Mouse (Mus musculus) kidney, embryonic 15.5 days (tissue): ENCODE results near the gene Tab1. TPM values are rescaled to one million over a fixed set of nuclear protein-coding genes. Genes with fewer than 3 reads are reported as not detected.

Source experiments
- ATAC-seq: fragments of 200-750 bp; cut with Nextera tagmentation; replicated peaks from 2 replicates; pipeline ENCODE4 v1.8.0; 2017; ENCODE audit warnings: moderate TSS enrichment; ENCODE audit not compliant: low FRiP score
- H3K27ac ChIP-seq: fragments of 300-500 bp; sonication (generic); 2 replicates; pipeline ENCODE4 v1.5.1; 2015; ENCODE audit warnings: mild to moderate bottlenecking, inconsistent platforms
- H3K27me3 ChIP-seq: fragments of 300-500 bp; sonication (generic); 2 replicates; pipeline ENCODE4 v1.6.1; 2015; ENCODE audit warnings: inconsistent platforms
- H3K36me3 ChIP-seq: fragments of 300-500 bp; sonication (generic); 2 replicates; pipeline ENCODE4 v1.6.1; 2015; ENCODE audit warnings: inconsistent platforms
- H3K4me1 ChIP-seq: fragments of 300-500 bp; sonication (generic); 2 replicates; pipeline ENCODE4 v1.6.1; 2015; ENCODE audit warnings: inconsistent platforms
- H3K4me2 ChIP-seq: fragments of 300-500 bp; sonication (generic); 2 replicates; pipeline ENCODE4 v1.6.1; 2015; ENCODE audit warnings: moderate library complexity, mild to moderate bottlenecking, inconsistent platforms
- H3K4me3 ChIP-seq: fragments of 300-500 bp; sonication (generic); replicated peaks from 2 replicates; pipeline ENCODE4 v1.5.1; 2015; ENCODE audit warnings: mild to moderate bottlenecking, inconsistent platforms
- H3K9ac ChIP-seq: fragments of 300-500 bp; sonication (generic); 2 replicates; pipeline ENCODE4 v1.6.1; 2015; ENCODE audit warnings: mild to moderate bottlenecking, inconsistent platforms
- H3K9me3 ChIP-seq: fragments of 300-500 bp; sonication (generic); replicated peaks from 2 replicates; pipeline ENCODE4 v1.6.1; 2016; ENCODE audit warnings: inconsistent platforms
- WGBS: fragments of 180-500 bp; shearing (Covaris S2); methylation state at CpG from one replicate; pipeline ENCODE4 v1.1.7; 2015; ENCODE audit warnings: mixed read lengths; 5-methylcytosine and 5-hydroxymethylcytosine counted together
- polyA plus RNA-seq: library from polyadenylated mRNA; unstranded; fragments of >200 nt; fragmentation: Nextera tagmentation; extraction: Ambion mirVana; gene quantifications from 2 replicates; pipeline ENCODE4 v1.2.1, GENCODE M21; 2015

The Tab1 gene
- polyA plus RNA-seq, 1 experiment from 2014 or later: 39.1 TPM

DNA sequence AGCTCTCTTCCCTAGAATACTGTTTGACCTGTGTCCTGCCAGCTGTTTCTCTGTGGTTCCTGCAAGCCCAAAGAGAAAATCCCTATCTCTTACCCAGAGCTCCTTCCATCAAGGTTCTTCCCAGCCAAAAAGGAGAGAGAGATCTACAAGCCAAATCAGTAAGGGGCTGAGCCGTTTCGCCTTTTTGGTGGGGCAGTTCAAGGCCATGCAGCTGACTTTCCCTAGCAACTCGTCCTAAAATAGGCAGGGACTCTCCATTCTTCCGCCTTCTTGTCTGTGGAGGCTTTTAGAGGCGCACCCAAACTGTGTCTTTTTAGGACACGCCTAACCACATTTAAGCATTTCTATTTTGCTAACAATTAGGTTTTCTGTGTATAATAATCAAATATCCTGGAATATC, 10.8 kb downstream of the Tab1 start:
- WGBS: 93% methylated on average over 6 of the region's 6 CpGs

DNA sequence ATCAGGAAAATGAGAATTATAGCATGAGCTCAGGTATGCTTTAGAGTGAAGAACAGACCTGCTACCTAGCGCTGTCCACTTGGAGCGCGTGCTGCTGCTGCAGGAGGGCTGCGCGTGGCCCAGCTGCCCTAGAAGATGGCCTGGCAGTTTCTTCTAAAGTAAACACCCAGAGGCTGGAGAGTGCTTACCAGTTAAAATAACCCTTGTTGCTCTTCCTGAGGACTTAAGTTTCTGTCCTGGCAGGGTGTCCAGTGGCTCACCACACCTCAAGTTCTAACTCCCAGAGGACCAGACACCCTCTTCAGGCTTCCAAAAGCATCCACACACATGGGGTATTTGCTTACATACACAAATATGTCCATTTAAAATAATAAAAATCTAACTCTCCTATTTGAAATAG, 12.5 kb downstream of the Tab1 start:
- WGBS: 88% methylated on average over 5 of the region's 5 CpGs
- no peaks in the 10 kb centered on the region for H3K27me3 ChIP-seq
- H3K27ac ChIP-seq: no peak overlapping the region
- H3K4me1 ChIP-seq: no peaks in the 10 kb centered on the region
- H3K4me2 ChIP-seq: no peak overlapping the region
- H3K9ac ChIP-seq: no peak overlapping the region
- peaks cover 62% of the 10 kb centered on the region for H3K36me3 ChIP-seq
- H3K4me3 ChIP-seq: no peak overlapping the region
- no peaks in the 10 kb centered on the region for H3K9me3 ChIP-seq
- no peak for ATAC-seq

More for the DNA sequence above, 10.8 kb downstream of the Tab1 start:
- no peak for ATAC-seq
- Histone ChIP-seq H3K4me1 (peaks cover 3% of the 10 kb centered on the region; the same call in 1 of the 2 replicates), H3K4me3 (no peak overlapping the region), H3K36me3 (peaks cover 55% of the 10 kb centered on the region), H3K9me3 (no peaks in the 10 kb centered on the region), H3K9ac (no peak overlapping the region), H3K4me2 (no peak overlapping the region), H3K27me3 (no peaks in the 10 kb centered on the region), H3K27ac (no peak overlapping the region)

DNA sequence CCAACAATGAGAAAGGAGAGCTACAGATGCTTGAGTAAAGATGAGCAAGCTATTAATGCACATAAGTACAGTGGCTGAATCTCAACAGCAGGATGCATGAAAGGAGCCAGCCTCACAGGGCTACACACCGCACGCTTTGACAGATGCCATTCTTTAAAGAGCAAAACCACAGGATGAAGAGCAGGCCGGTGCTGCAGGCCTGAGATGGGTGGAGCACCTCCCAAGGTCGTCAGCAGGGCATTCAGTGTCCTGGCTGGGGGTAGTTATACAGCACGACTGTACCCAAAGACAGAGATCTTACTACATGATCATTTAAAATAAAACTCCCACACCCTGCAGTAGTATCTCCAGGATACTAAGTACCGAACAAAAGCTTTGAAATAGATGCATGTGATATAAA, 13.2 kb downstream of the Tab1 start:
- H3K4me1 ChIP-seq: no peaks in the 10 kb centered on the region
- H3K27ac ChIP-seq: no peak overlapping the region
- H3K9ac ChIP-seq: no peak overlapping the region
- no peak overlapping the region for H3K4me2 ChIP-seq
- H3K9me3 ChIP-seq: no peaks in the 10 kb centered on the region
- H3K36me3 ChIP-seq: peaks cover 66% of the 10 kb centered on the region
- ATAC-seq: no peak
- 72% methylated on average over 6 of the region's 6 CpGs for WGBS
- H3K4me3 ChIP-seq: no peak overlapping the region
- H3K27me3 ChIP-seq: no peaks in the 10 kb centered on the region

DNA sequence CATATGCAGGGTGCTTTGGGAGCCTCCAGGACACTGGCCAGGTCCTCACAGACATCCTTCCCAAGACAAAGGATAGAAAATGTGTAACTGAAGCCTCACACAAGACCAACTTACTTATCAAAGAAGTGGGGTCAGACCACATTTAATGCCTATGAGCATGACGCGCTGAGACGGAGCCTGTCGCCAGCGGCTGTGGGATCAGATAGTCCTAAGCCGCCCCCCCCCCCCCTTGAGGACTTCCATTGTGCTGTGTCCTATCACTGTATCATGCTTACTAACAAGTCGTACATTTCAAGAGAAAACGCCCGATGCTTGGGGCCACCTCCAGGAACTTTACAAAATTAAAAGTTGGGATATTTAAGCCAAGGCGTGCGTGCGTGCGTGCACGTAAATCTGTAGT, 14.2 kb downstream of the Tab1 start:
- 89% methylated on average over 14 of the region's 14 CpGs for WGBS
- no peak overlapping the region for H3K4me3 ChIP-seq
- H3K36me3 ChIP-seq: peaks cover 65% of the 10 kb centered on the region
- no peak overlapping the region for H3K4me2 ChIP-seq
- no peaks in the 10 kb centered on the region for H3K9me3 ChIP-seq
- H3K9ac ChIP-seq: no peak overlapping the region
- no peaks in the 10 kb centered on the region for H3K27me3 ChIP-seq
- no peak for ATAC-seq
- H3K4me1 ChIP-seq: no peaks in the 10 kb centered on the region
- H3K27ac ChIP-seq: no peak overlapping the region

DNA sequence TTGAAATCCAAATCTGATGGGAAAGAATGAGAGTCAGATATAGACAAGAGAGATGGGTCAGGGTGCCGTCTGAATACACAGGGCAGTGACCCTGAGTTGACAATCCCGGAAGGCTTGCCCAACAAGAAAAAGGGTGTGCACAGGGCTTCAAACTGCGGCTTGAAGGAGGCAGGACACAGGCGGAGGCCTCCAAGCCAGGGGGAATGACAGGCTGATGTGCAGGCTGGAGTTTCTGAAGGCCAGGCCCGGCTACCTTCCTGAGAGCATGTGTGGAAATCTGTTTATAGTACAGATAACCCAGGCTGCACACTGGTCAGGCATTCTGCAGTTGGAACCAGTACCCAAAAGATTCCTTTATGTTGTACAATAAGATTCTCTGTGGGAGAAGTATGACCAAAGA, 14.6 kb downstream of the Tab1 start:
- WGBS: 61% methylated on average over 5 of the region's 5 CpGs
- H3K4me1 ChIP-seq: no peaks in the 10 kb centered on the region
- H3K36me3 ChIP-seq: peaks cover 65% of the 10 kb centered on the region
- H3K27me3 ChIP-seq: no peaks in the 10 kb centered on the region
- ATAC-seq: no peak
- H3K9me3 ChIP-seq: no peaks in the 10 kb centered on the region
- no peak overlapping the region for H3K4me2 ChIP-seq
- H3K9ac ChIP-seq: no peak overlapping the region
- H3K27ac ChIP-seq: no peak overlapping the region
- H3K4me3 ChIP-seq: no peak overlapping the region

DNA sequence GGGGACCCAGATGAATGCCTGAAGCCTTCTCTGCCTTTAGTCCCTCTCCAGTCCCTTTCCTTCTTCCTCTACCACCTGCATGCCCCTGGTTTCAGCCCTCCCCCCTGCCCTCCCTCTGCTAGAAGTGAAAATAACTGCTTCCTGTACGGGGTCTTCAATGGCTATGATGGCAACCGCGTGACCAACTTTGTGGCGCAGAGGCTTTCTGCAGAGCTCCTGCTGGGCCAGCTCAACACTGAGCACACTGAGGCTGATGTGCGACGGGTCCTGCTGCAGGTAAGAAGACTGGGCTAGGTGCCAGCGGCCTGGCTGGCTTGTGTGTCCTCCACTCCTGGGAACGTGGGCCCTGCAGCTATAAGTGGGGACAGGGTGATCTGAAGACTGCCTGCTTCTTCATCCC, 15.6 kb downstream of the Tab1 start:
- H3K27ac ChIP-seq: no peak overlapping the region
- no peak overlapping the region for H3K4me2 ChIP-seq
- H3K9ac ChIP-seq: no peak overlapping the region
- WGBS: 90% methylated on average over 8 of the region's 8 CpGs
- H3K4me3 ChIP-seq: no peak overlapping the region
- H3K9me3 ChIP-seq: no peaks in the 10 kb centered on the region
- no peaks in the 10 kb centered on the region for H3K27me3 ChIP-seq
- no peaks in the 10 kb centered on the region for H3K4me1 ChIP-seq
- ATAC-seq: no peak
- peaks cover 65% of the 10 kb centered on the region for H3K36me3 ChIP-seq

DNA sequence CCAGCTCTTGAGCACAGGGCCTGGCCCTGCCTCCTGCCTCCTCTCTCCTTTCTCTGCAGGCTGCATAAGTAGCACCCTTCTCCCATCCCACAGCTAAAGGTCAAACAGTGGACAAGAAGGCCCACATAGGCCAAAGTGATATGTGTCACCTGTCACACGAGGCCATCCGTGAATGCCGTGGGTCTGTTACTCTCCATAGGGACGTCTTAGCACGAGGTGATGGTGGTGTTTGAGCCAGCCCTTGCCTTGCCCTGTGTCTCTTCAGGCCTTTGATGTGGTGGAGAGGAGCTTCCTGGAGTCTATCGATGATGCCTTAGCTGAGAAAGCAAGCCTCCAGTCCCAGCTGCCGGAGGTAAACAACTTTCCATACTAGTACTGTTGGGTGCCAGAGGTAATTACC, 16.6 kb downstream of the Tab1 start:
- no peaks in the 10 kb centered on the region for H3K4me1 ChIP-seq
- H3K27ac ChIP-seq: no peak overlapping the region
- no peak overlapping the region for H3K9ac ChIP-seq
- ATAC-seq: no peak
- peaks cover 67% of the 10 kb centered on the region for H3K36me3 ChIP-seq
- no peaks in the 10 kb centered on the region for H3K9me3 ChIP-seq
- no peak overlapping the region for H3K4me3 ChIP-seq
- no peak overlapping the region for H3K4me2 ChIP-seq
- no peaks in the 10 kb centered on the region for H3K27me3 ChIP-seq
- 90% methylated on average over 7 of the region's 7 CpGs for WGBS

DNA sequence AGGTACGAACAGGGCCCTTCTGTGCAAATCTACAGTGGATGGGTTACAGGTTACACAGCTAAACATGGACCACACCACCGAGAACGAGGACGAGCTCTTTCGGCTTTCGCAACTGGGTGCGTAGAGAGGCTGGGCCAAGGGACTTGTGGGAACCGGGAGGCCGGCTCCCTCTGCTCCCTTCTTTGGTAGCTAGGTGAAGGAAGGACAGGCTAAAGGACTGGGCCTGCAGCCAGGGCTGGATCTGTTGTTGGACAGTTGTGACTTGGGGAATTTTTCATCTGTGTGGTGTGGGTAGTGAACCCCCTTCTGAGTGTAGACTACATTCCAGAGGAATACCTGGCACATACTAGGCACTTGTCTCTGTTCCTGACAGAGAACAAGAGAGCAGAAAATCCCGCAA, 19.7 kb downstream of the Tab1 start:
- H3K27ac ChIP-seq: no peak overlapping the region
- no peak overlapping the region for H3K9ac ChIP-seq
- ATAC-seq: no peak
- H3K27me3 ChIP-seq: no peaks in the 10 kb centered on the region
- no peak overlapping the region for H3K4me2 ChIP-seq
- H3K36me3 ChIP-seq: peaks cover 98% of the 10 kb centered on the region
- no peak overlapping the region for H3K4me3 ChIP-seq
- no peaks in the 10 kb centered on the region for H3K9me3 ChIP-seq
- peaks cover 12% of the 10 kb centered on the region for H3K4me1 ChIP-seq
- 83% methylated on average over 10 of the region's 10 CpGs for WGBS

DNA sequence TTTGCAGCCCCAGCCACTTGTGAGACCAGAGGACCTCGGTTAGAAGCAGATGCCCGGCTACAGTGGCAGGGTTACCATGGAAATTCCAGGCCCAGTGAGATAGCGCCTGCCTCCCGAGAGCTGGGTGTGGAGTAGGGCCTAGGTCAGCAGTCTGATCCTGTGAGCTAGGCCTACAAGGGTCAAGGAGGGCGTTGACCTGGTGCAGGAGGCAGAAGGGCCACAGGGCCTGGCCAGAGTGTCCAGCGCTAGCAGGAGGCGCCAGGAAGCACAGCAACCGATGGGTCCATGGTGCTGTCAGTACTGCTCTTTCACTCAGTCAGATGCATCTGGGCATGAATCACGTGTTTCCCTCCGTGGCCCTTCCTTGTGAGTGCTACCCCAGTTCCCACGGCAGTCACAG, 20.8 kb downstream of the Tab1 start:
- WGBS: 84% methylated on average over 11 of the region's 11 CpGs

DNA sequence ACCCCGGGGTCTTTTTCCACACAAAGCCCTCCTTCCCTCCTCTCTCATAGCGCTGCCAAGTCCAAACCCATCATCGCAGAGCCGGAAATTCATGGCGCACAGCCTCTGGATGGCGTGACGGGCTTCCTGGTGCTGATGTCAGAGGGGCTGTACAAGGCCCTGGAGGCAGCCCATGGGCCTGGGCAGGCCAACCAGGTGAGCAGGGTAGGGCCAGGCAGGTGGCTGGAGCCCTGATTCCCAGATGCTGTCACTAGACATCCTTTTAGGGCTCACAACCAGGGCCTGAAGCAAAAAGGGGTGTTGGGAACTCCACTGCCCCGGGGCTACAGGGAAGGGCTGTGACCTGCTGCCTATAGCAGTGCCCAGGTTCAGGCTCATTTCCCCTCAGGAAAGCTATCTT, 22.8 kb downstream of the Tab1 start:
- no peak overlapping the region for H3K4me2 ChIP-seq
- no peak overlapping the region for H3K4me3 ChIP-seq
- H3K9ac ChIP-seq: no peak overlapping the region
- 96% methylated on average over 8 of the region's 8 CpGs for WGBS
- no peaks in the 10 kb centered on the region for H3K9me3 ChIP-seq
- no peak overlapping the region for H3K27ac ChIP-seq
- H3K27me3 ChIP-seq: no peaks in the 10 kb centered on the region
- peaks cover 42% of the 10 kb centered on the region for H3K4me1 ChIP-seq
- no peak for ATAC-seq
- peaks cover 92% of the 10 kb centered on the region for H3K36me3 ChIP-seq

More for the DNA sequence above, 20.8 kb downstream of the Tab1 start:
- H3K27me3 ChIP-seq: no peaks in the 10 kb centered on the region
- H3K9me3 ChIP-seq: no peaks in the 10 kb centered on the region
- H3K4me2 ChIP-seq: no peak overlapping the region
- peaks cover 23% of the 10 kb centered on the region for H3K4me1 ChIP-seq
- H3K36me3 ChIP-seq: peaks cover 99% of the 10 kb centered on the region
- H3K9ac ChIP-seq: no peak overlapping the region
- H3K27ac ChIP-seq: no peak overlapping the region
- ATAC-seq: no peak
- no peak overlapping the region for H3K4me3 ChIP-seq

DNA sequence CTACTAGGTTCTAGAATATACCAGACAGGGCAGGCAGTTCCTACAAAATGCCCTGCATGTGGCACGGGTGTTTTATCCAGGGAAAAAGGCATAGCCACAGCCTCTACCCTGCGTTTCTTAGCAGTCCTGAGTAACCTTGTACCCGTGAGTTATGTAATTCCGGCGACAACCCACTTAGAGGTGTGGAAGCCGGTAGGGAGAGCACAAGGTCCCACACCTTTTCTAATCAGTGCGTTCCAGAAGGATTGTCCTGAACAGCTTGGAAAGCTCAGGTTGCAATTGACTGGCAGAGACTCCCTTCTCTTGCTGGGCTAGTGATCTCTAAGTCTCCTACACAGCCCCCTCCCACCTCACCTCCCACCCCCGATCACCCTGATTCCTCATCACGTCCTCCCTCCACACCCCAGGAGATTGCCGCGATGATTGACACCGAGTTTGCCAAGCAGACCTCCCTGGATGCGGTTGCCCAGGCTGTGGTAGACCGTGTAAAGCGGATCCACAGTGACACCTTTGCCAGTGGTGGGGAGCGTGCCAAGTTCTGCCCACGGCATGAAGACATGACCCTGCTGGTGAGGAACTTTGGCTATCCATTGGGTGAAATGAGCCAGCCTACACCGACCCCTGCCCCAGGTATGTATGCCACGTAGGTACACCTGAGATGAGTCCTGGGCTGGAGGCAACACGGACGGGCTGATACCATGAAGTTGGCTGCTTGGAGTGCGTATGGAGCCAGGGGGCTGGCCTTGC, 24.4 kb downstream of the Tab1 start:
- H3K27me3 ChIP-seq: no peaks in the 10 kb centered on the region
- H3K36me3 ChIP-seq: peaks cover 93% of the 10 kb centered on the region
- no peak overlapping the region for H3K27ac ChIP-seq
- H3K4me3 ChIP-seq: no peak overlapping the region
- ATAC-seq: no peak
- H3K9me3 ChIP-seq: no peaks in the 10 kb centered on the region
- 77% methylated on average over 22 of the region's 22 CpGs for WGBS
- no peak overlapping the region for H3K4me2 ChIP-seq
- H3K4me1 ChIP-seq: peaks cover 44% of the 10 kb centered on the region
- no peak overlapping the region for H3K9ac ChIP-seq

DNA sequence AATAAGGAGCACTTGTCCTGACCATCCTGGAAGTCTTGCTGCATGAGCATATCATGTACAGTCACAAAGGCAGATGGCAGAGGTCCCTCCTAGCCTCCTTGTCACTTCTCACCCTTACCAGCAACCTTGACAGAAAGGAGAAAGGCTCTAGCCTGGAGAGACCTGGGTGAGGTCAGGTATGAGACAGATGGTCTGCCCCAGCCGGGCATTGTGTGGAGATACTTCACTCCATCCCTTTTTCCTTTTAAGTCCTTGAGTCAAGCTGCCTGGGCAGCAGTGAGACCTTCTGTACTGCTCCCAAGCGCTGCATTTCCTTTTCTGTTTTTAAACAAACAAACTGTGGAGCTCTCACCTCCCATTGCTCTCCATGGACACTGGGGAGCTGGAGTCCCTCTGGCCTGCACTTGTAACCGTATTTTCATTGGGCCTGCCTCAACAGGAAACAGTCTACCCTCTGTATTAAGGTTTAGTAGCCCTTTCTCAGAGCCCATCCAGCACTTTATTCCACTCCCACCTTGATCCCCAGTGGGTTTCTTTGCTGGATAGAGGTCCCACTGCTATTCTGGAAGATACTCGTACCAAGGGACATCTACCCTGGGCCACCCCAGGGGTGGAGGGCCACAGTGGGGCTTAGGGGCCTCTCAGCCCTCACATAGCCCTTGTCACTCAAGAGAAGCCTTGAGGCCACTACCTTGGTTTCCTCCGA, 25.2 kb downstream of the Tab1 start:
- H3K27me3 ChIP-seq: no peaks in the 10 kb centered on the region
- peak overlapping the region; percentile 92 for H3K27ac ChIP-seq
- 49% methylated on average over 5 of the region's 5 CpGs for WGBS
- ATAC-seq: no peak
- H3K36me3 ChIP-seq: peaks cover 90% of the 10 kb centered on the region
- no peaks in the 10 kb centered on the region for H3K9me3 ChIP-seq
- no peak overlapping the region for H3K4me2 ChIP-seq
- H3K4me3 ChIP-seq: no peak overlapping the region
- H3K4me1 ChIP-seq: peaks cover 44% of the 10 kb centered on the region
- no peak overlapping the region for H3K9ac ChIP-seq
